Mouse (Mus musculus) large intestine, adult 2 months (tissue): ENCODE results near the gene Glg1. TPM values are rescaled to one million over a fixed set of nuclear protein-coding genes. Genes with fewer than 3 reads are reported as not detected.
"Not testable (repeated sequence)": the region's sequence is repeated elsewhere in the genome, so short reads cannot be mapped to it uniquely, and the experiment has no call there.

ENCODE experiments used
- DNase-seq: peaks from one replicate; pipeline ENCODE4 v3.0.0-alpha.2; 2012; ENCODE audit warnings: low read depth, low spot score
- WGBS: fragments of 180-500 bp; shearing (Covaris S2); methylation state at CpG from one replicate; pipeline ENCODE4 v1.1.7; 2018; 5-methylcytosine and 5-hydroxymethylcytosine counted together
- polyA plus RNA-seq: library from polyadenylated mRNA; depleted of rRNA; stranded (reverse); fragments of >200 nt; gene quantifications from 2 replicates; pipeline ENCODE4 v1.2.3, GENCODE M21; 2012

Gene Glg1
- polyA plus RNA-seq, 1 experiment = 21.0 TPM

- DNase-seq = no peak
- under 1% methylated on average over 26 of the region's 26 CpGs for whole genome bisulfite sequencing
These were observed 896 bp downstream of the Glg1 start for GRCm38 (mm10) chr8:111258010-111258630.

- 25% methylated on average over 4 of the region's 4 CpGs for WGBS
- DNase-seq = no peak
These were observed 6.4 kb downstream of the Glg1 start for GRCm38 (mm10) chr8:111252487-111253112.

DNA sequence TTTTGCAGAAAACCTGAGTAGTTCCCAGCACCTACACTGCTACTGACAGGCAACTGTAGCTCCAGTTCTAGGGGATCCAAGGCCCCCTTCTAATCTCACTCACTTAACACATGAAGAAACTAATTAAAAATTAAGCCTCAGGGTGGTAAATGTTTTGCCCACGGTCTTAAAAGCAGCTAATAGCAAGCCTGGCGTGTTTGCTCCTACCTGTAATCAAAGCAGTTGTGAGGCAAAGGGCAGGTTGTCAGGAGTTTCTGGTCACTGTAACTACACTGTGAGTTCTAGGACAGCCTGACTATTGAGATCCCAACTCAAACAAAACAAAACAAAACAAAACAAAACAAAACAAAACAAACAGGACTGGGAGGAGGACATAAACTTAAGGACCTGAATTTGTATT, 8.9 kb downstream of the Glg1 start:
- WGBS = 38% methylated on average over 2 of the region's 2 CpGs
- no peak for DNase-seq

- no peak for DNase-seq
These were observed 10.9 kb downstream of the Glg1 start for GRCm38 (mm10) chr8:111248136-111248535.

- WGBS = 100% methylated on average over 1 of the region's 1 CpGs
- DNase-seq = not testable (repeated sequence)
These were observed 12.2 kb downstream of the Glg1 start for GRCm38 (mm10) chr8:111246864-111247263.

DNA sequence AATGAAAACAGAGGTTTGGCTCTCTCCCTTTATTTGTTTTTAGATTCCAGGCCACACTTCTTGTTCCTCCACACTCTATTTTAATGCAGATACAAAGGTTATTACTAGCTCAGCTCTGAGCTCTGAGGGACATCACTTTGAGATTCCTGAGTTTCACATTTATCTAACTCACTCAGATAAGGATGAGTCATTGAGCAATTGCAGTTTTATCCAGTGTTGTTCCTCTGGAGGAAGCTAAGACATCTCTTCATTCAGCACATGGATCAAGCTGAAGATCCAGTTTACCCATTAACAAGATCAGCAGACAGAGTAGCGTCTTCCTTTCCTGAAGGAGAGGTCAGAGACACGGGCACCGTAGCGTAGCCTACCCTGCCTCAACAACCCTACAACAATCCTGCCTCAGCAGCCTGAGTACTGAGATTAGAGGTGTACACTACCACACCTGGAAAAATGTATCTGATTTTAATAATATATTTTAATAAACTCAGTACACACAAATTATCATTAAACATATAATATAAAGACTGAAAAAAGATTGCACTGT, 12.7 kb downstream of the Glg1 start:
- 40% methylated on average over 4 of the region's 4 CpGs for WGBS
- no peak for DNase-seq

DNA sequence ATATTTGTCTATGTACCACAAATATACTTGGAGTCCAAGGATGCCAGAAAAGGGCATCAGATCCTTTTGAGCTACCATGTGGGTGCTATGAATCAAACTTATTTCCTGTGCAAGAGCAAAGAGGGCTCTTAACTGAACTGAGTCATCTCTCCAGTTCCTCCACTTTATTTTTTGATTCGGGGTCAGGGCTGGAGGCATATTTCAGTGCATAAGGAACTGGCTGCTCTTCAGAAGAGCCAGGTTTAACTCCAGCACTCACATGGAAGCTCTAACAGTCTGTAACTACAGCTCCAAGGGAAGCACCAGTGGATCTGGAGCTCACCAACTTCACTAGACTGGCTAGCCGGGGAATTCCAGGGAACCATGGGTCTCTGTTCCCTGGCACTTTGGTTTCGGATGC, 21.7 kb downstream of the Glg1 start:
- WGBS = 71% methylated on average over 3 of the region's 3 CpGs
- DNase-seq = no peak

- 66% methylated on average over 2 of the region's 2 CpGs for WGBS
These were observed 25.3 kb downstream of the Glg1 start for GRCm38 (mm10) chr8:111233730-111234129.

GRCm38 (mm10) chr8:111224153-111224552, 34.9 kb downstream of the Glg1 start:
- WGBS = 40% methylated on average over 5 of the region's 5 CpGs
- DNase-seq = no peak

More at GRCm38 (mm10) chr8:111233730-111234129, 25.3 kb downstream of the Glg1 start:
- no peak for DNase-seq

- no peak for DNase-seq
- WGBS = 70% methylated on average over 3 of the region's 3 CpGs
These were observed 40.9 kb downstream of the Glg1 start for GRCm38 (mm10) chr8:111218107-111218506.

GRCm38 (mm10) chr8:111213406-111213805, 45.6 kb downstream of the Glg1 start:
- 88% methylated on average over 5 of the region's 5 CpGs for WGBS
- no peak for DNase-seq

- DNase-seq = no peak
- WGBS = 78% methylated on average over 2 of the region's 2 CpGs
These were observed 47.8 kb downstream of the Glg1 start for GRCm38 (mm10) chr8:111211180-111211579.

GRCm38 (mm10) chr8:111209874-111210273, 49.1 kb downstream of the Glg1 start:
- DNase-seq = no peak

DNA sequence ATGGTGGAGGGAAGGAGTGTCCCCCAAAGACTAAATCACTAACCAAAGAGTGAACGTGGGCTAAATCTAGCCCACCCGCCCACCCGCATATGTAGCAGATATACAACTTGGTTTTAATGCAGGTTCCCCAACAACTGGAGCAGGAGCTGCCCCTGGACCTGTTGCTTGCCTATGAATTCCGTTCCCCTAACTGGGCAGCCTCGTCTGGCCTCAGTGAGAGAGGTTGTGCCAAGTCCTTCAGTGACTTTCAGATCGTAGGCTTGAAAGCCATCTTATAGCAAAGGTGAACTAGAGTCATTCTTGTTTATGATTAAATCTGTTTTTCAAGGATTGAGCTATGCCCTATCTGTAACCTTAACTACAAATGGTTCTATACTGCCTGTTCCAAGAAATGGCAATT, 52.7 kb downstream of the Glg1 start:
- no peak for DNase-seq
- 83% methylated on average over 6 of the region's 6 CpGs for WGBS

- WGBS = 28% methylated on average over 6 of the region's 6 CpGs
- DNase-seq = no peak
These were observed 54.0 kb downstream of the Glg1 start for GRCm38 (mm10) chr8:111205033-111205432.

- WGBS = 42% methylated on average over 2 of the region's 2 CpGs
- no peak for DNase-seq
These were observed 55.7 kb downstream of the Glg1 start for GRCm38 (mm10) chr8:111203341-111203740.

- 86% methylated on average over 3 of the region's 3 CpGs for WGBS
- no peak for DNase-seq
These were observed 61.0 kb downstream of the Glg1 start for GRCm38 (mm10) chr8:111197966-111198365.

- no peak for DNase-seq
These were observed 62.8 kb downstream of the Glg1 start for GRCm38 (mm10) chr8:111196181-111196580.

DNA sequence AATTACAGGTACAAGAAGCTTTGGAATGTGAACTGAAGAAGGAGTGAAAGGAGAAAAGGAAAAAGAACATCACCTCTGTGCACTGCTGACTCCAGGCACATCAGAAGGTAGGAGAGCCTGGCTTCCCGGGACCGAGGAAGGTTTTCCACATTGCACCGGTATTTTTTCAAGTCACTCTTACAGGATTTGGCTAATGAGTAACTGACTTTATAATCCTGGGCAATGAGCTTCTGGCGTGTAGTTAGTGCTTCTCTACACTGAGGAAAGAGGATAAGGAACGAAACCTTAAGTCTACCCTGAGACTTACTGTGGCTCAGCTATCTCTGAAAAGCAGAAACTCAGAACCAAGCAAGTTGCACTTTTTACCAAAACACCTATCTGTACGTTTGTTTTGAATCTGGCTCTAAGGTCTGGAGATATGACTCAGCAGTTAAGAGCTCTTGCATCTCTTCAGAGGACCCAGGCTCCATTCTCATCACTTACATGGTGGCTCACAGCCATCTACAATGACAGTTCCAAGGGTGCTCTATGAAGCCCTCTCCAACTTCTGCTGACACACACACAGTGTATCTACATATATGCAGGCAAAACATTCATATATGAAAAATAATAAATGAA, 70.3 kb downstream of the Glg1 start:
- no peak for DNase-seq
- WGBS = 31% methylated on average over 6 of the region's 6 CpGs

DNA sequence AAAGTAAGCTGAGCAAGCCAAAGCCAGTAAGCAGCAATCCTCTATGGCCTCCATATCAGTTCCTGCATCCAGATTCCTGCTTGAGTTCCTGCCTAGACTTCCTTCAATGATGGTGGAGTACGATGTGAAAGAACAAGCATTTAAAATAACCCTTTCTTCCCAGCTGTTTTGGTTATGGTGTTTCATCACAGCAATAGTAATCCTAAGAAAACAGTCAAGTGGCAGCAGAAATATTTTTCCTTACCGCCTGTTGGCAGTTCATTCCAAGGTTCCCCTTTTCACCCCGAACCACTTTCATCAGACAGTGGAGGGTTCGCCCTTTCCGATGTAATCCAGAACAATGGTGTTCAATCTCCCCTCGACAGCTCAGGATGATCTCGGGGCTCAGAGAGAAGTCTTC, 71.5 kb downstream of the Glg1 start:
- DNase-seq = no peak
- 96% methylated on average over 7 of the region's 7 CpGs for WGBS

DNA sequence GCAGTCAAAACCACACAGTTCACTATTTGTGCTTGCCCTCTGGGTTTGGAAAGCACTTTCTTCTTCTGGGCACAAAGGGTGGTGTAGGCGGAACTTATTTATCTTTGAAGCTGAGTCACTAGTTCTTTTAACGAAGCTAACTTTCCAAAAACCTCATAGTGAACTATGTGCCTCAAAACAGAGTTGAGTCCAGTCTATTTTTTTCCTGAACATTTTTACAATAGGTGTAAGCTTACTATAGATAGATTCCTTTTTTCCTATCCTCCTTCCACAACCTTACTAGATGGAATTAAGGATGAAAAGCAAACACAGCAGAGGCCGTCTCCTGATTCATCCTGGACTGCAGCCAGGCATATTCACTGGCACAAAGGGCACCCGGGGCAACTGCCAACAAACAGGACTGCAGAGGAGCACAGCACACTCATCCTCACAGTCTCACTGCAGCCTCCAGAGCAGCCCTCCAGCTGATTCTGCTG, 73.5 kb downstream of the Glg1 start:
- WGBS = 16% methylated on average over 4 of the region's 4 CpGs

More for the DNA sequence above, 73.5 kb downstream of the Glg1 start:
- peak; percentile 73 for DNase-seq
